Mouse (Mus musculus): ENCODE results near the gene Nyap2. TPM values are rescaled to one million over a fixed set of nuclear protein-coding genes. Genes with fewer than 3 reads are reported as not detected.

The Nyap2 gene
- 2.9 and 6.2 TPM in 2 replicates for polyA plus RNA-seq (2015; fragmentation: Nextera tagmentation; extraction: Ambion mirVana)

DNA sequence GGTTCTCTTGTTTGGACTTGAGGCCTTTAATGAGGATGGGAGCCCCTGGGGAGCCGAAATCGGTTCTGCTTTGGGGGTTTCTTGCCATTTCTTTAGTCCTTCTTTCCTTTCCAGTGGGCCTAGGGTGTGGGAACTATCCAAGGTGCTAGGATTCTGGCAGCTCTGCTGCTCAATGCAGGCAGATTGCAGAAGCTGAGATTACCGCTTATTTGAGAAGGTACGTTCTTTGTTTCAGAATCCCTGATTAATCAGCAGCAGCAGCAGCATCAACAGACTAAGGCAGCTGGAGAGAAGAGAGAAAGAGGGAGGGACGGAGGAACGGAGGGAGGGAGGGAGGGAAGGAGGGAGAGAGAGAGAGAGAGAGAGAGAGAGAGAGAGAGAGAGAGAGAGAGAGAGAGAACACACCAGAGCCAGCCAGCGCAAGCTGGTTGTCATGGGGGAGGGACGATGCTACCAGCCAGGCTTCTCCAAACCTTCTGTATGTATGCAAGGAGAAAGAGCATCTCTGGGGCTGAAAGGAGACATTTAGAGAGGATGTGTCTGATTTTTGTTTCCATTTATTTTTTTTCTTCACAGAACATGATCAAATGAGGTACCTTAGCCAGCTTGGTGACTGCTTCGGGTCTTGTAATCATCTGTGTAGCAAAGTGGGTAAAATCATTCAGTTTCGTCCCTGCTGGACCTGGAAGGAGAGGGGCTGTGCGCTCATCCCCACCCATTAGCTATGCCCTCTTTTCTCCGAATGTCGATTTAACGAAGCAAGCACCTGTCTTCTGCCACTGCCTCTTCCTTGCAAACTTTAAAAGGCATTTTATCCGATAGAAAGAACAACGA lies at the start of gene Nyap2:
Nyap2 (plus strand) TSS at position 120 of the 834 bp plus-strand sequence.

Measured in adrenal gland, postnatal 0 days (tissue).